Mouse (Mus musculus) adrenal gland, postnatal 0 days (tissue): ENCODE data around the gene Nemf. TPM values are rescaled to one million over a fixed set of nuclear protein-coding genes. Genes with fewer than 3 reads are reported as not detected.

ENCODE experiments used
- microRNA-seq: library from miRNA; unstranded; fragments of <30 nt; microRNA quantifications from one replicate; pipeline ENCODE4, GENCODE M21; 2016; ENCODE audit warnings: borderline replicate concordance; ENCODE audit not compliant: insufficient number of aligned reads
- polyA plus RNA-seq: library from polyadenylated mRNA; unstranded; fragments of >200 nt; fragmentation: Nextera tagmentation; extraction: Ambion mirVana; gene quantifications from 2 replicates; pipeline ENCODE4 v1.2.1, GENCODE M21; 2015

Gene Nemf
- 49.3 and 77.3 TPM in 2 replicates for polyA plus RNA-seq

DNA sequence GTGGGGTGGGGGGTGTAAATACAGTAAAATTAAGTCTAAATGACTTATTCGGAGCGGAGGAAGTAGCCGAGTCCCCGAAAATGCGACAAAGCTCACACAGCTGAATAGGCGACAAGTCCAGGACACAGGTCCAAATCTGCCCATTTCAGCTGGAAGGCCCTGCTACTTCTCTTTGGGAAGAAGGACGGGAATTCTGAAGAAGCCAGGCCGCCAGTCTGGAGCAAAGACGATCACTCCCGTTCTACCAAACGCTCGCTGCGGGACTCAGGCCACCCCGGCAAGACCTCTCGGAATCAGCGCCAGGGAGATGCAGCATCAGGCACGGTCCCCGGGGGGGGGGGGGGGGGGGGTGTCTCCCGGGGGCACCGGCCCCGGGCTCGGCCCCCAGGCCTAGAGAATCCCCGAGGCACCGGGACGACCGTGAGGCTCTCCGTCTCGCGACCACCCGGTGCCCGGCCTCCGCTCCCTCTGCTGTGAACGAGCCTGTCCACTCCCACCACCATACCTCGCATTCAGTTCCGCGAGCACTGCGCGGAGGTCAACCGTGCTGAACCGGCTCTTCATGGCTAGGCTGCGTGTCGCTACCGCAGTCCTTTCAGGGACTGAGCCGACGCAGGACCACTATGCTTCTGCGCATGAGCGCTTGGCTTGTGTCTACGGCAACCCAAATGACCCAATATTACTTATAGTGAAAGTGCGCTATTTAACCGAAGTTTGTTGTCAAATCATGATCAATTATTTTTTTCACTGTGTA, at the start of gene Nemf:
Gene Nemf, minus strand, starts transcription at position 620 of the 754 bp plus-strand sequence.

DNA sequence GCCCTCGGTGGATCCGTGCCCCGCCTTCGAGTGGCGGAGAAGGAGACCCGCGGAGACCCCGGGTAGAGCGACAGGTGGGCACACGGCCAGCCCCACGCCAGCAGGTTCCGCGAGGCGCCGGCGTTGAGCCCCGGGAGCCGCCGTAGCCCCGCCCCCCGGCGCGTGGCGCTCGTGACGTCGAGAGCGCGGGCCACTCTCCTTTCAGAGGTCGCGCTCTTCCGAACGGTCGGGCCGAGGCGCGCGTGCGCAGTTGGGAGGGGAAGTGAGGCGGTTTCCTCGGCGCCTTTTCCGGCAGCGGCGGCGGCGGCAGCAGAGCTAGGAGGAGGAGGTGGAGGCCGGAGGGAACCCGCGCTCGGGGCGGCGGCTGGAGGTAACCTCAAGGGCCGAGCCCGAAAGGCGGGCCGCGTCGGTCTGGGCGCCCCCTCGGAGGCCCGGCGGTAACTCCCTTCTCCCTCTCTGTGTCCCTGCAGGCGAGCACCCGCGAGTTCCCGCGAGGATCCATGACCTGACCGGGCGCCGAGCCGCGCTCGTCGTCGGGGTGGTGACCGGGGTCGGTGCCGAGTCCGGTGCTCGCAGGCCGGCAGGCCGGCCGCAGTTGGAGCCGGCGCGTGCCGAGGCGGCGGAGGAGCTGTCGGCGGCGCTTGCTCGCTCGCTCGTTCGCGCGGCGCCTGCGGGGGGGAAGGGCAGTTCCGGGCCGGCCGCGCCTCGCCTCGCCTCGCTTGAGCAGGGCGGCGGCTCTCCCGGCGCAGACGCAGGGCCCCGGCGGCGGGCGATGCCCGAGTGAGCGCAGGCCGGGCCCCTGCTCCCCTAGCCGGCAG, 15.1 kb upstream of the Nemf start, which contains the start of the genes Arf6 and Gm9887:
Gene Arf6, plus strand, starts transcription at position 297 of the 818 bp plus-strand sequence.
Gene Gm9887, minus strand, starts transcription at position 605 of the 818 bp plus-strand sequence.

DNA sequence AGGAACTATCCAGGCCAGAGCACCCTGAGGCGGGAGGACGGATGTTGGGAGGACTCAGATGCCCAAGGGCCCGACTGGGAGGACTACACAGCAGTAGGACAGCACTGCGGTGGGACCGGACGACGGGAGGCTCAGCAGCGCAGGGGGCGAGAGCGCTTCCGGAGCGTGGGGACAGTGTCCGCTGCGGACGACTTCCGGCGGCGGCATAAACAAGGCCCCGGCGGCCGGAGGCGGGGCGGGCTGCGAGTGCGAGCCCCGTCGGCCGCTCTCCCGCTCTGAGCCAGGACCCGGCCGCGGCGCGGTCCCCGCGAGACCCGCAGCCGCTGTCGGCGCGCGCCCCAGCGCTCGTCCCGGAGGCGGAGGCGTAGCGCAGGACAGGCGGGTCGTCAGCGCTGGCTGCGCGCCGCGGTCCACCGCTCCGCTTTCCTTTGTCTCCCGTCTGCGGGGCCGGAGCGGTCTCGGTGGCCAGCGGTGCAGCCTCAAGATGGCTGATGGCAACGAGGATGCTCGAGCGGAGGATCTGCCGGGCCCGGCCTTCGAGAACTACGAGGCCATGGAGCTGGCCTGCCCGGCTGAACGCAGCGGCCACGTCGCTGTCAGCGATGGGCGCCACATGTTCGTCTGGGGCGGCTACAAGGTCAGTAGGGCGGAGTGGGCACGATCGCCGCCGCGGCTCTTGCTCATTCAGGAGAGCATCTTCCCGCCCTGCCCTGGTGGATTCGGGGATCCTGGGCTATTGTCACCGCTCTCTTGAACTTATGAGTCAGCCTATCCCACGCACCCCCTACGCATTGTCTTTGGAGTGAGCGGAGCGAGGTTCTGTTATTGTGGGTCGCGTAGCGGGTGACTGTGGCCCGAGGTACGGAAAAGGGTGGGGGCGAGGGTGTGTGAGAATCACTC, 60.2 kb downstream of the Nemf start, which contains the start of gene Klhdc2:
Gene Klhdc2, plus strand, starts transcription at position 171 of the 900 bp plus-strand sequence.

Small RNAs within 50 kb of the gene (microRNA-seq; reads per million reads assigned to microRNA genes)
- gene Gm47299: not detected
- gene Gm47305: not detected

Other genes starting within 250 kb of the Nemf start
- gene Rps29, start 198.0 kb downstream of the Nemf start, polyA plus RNA-seq: 2,181 and 2,681 TPM in 2 replicates
- gene Lrr1, start 188.4 kb downstream of the Nemf start, polyA plus RNA-seq: 7.7 and 9.0 TPM in 2 replicates
- gene Rpl36al, start 173.1 kb downstream of the Nemf start, polyA plus RNA-seq: 1,088 and 1,116 TPM in 2 replicates
- 66.5 and 81.9 TPM in 2 replicates for gene Mgat2, start 173.0 kb downstream of the Nemf start, polyA plus RNA-seq
- 8.2 and 10.2 TPM in 2 replicates for gene Gm49383, start 160.1 kb downstream of the Nemf start, polyA plus RNA-seq
- 3.0 and 7.4 TPM in 2 replicates for gene Dnaaf2, start 158.7 kb downstream of the Nemf start, polyA plus RNA-seq
- 6.6 and 8.1 TPM in 2 replicates for gene Gm49384, start 152.9 kb downstream of the Nemf start, polyA plus RNA-seq
- gene Pole2, start 129.0 kb downstream of the Nemf start, polyA plus RNA-seq: 8.6 and 11.1 TPM in 2 replicates
- 37.6 and 40.8 TPM in 2 replicates for gene Klhdc1, start 116.0 kb downstream of the Nemf start, polyA plus RNA-seq
- gene Klhdc2, start 60.5 kb downstream of the Nemf start, polyA plus RNA-seq: 135 and 144 TPM in 2 replicates
- 82.0 and 82.7 TPM in 2 replicates for gene Arf6, start 15.0 kb upstream of the Nemf start, polyA plus RNA-seq
- gene Gm9887, start 15.3 kb upstream of the Nemf start, polyA plus RNA-seq: 1.4 and 1.9 TPM in 2 replicates
- gene Vcpkmt, start 225.9 kb upstream of the Nemf start, polyA plus RNA-seq: 23.3 and 24.3 TPM in 2 replicates